Mouse (Mus musculus): ENCODE data around the gene Itga11.

DNA sequence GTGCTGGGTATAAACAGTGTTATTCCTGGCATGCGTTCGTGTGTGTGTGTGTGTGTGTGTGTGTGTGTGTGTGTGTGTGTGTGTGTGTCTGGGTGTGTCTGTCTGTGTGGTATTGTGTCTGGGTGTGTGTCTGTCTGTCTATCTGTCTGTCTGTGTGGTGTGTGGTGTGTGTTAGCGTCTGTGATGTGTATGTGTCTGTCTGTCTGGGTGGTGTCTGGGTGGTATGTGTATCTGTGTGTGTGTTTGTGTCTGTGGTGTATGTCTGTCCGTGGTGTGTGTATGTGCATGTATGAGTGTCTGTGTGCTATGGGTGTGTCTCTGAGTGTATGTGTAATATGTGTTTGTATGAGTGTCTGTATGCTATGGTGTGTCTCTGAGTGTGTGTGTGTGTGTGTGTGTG is 9.1 kb upstream of the Itga11 start:
- TF ChIP-seq CTCF (conservative IDR thresholded peaks at IDR 0.05; ENCODE audit: low read length) (no peak), NANOG (IDR thresholded peaks at IDR 0.05; ENCODE audit: borderline replicate concordance, low read length) (no peak)

Measured in E14TG2a.4 (cell line).